Mouse (Mus musculus) cerebellum, adult 9-11 months (tissue): ENCODE data around the gene Epn2.

Source experiments
- DNase-seq: peaks from one replicate; pipeline ENCODE4 v3.0.0; 2022

The Epn2 gene

DNA sequence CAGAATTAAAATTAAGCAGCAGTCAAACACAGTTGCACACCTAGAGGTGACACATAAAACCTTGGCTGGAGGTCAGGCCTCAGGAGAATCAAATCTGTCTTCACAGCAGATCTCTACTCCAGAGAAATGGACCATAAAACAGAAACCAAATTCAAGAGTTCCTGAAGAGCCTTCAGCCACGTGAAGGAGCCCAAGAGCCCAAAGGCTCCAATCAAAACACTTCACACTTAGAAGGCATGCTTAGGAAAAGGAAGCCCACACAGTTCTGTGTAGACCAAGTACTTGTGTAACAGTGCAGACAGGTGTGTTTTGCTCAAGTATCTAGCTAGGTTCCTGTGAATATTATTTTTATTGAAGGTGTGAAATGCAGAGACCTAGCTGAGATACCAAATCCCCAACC is 44.0 kb downstream of the Epn2 start:
- no peak for DNase-seq

DNA sequence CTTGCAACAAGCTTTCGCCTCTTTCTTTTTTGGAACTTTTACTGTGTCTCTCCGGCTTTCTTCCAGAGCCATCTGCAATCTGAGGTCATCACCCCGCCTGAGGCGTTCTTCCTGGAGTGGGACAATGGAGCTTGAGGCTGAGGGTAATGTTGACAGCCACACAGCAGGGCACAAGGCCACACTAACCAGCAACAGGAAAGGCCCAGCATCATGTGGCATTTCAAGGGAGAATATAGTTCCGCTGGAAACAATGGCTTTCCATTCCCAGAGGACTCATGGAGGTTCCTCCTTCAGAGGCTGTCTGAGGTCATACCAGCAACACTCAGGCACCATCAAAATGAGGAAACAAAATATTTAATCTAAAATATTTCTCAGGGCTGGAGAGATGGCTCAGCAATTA is 45.9 kb downstream of the Epn2 start:
- no peak for DNase-seq

DNA sequence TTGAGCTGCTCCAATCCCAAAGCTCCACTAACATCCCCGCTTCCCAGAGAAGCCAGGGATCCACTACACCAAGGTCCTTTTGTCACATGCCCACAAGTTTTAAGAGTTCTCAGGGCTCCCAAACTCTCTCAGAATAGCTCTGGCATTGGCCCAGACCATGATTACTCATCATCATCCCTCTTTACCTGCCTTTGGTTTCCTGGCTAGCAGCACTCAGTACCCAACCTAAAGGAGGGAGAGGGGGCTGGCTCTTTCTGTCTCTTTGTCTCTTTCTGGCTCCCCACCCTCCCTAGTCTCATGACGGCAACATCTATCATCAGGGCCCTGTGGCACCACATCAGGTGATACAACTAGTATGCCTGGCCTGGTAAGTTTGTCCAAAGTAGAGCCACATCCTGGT is 46.7 kb downstream of the Epn2 start:
- DNase-seq: no peak

DNA sequence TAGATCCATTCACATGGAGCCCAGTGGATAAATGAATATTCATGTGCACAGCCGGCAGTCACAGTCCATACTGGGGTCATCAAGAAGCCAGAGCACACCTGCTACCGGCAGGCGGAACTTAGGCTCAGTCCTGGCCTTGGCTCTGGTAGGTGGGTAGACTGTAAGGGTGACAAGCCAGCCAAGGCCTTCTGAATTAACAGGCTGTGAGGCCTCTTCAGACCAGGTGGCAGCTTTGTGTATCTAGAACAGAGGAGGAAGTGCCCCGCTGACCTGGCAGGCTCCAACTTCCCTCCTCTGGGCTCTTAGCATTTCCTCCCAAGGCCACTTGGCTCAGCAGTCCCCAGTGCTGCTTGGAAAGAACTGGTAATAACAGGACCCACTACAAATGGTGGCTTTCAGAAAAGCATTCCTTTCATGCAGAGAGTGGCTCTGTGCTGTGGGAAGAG is 50.2 kb downstream of the Epn2 start:
- DNase-seq: peak; percentile 95

DNA sequence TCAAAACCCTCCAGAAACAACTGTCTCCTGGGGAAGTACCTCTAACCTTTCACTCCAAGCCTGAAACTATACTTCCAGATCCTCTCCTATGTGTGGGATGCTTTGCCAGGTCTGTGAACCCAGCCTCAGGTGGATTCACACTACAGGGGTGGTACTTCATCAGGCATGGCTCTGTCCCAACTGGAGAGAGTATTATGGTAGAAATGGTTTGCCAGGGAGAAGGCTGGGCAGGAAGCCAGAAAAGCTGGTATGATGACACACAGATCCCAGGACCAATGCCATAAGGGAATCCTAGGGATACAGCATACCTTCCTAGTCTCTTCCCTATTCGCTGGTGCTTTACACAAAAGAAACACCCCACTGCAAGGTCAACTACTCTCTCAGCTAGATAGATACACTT is 52.6 kb downstream of the Epn2 start:
- peak; percentile 89 for DNase-seq

DNA sequence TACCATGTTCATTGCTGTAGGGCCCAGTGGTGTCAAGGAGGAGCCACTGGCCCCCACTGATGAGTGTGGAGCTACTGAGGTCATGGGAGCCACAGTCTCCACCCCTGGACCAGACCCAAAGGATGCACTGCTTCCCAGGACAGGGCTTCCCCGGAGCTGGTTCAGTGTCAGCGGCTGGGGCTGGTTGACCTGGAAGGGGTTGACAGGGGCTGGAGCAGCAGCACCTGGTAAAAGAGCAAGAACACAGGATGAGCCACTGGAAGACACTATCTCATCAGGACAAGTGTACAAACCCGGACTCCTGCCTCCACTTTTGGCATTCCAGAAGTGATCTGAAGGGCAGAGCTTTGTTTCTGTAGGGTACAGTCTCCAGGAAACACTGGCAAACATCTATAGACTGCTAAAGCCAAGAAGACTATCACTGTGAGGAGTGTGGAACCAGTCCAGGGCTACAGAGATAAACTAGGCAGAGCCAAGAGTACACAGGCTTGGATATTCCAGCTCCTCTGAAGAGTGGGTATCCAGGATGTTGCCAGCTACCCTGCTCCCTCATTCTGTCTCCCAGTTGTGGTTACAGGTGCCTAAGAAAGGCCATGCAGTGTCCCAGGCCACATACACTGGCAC is 59.9 kb downstream of the Epn2 start:
- peak; percentile 30 for DNase-seq

DNA sequence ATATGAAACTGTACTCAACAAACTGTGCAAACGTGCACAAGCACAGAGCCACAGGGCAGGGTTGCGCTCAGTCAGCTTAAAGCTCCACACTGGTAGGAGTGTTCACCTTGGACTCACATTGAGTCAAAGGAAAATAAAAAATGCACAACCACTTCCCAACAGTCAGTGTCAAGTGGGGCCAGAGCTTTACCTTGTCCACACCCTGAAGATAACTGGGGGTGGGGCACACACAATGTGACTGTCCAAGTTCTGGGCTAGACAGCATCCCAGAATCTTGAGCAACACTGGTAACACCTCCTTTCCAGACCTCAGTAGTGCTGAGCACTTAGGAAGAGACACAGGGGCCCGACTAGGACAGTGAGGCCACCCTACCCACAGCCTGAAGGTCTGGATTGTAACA is 60.6 kb downstream of the Epn2 start:
- no peak for DNase-seq

DNA sequence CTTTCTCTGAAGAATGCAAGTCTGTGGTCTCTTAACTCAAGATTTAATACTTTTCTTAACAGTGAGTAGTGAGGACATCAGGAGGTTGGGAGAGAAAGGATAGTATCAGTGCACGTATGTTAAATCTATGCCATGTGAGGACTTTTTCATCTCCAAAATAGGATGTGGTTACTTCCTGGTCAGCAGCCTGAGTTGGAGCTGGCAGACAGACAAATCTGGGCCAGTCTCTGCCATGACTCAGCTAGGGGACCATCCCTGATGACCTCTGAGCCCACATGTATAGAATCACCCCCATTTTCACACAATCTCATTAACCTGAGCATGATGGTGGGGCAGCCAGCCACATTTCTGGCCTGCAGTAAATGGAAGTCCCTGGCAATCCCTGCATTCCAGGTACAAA is 61.5 kb downstream of the Epn2 start:
- DNase-seq: peak; percentile 14

DNA sequence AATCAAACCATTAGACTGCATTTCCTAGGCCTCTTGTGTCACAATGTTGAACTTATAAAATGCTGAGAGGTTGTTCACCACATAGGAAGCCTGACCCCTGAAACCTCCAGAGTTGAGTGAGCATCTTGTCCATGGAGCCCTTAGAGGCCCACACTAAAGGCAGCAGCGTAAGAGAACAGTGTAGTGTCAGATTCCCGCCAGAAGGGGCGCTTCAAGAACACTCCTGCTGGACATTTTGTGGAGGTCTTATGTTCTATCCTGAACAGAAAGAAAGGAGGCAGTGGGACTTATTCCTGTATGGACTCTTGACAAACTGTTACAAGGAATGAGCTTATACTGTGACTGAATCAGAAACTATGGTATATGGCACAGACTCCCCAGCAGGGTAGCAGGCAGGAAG is 64.5 kb downstream of the Epn2 start:
- DNase-seq: peak; percentile 45

DNA sequence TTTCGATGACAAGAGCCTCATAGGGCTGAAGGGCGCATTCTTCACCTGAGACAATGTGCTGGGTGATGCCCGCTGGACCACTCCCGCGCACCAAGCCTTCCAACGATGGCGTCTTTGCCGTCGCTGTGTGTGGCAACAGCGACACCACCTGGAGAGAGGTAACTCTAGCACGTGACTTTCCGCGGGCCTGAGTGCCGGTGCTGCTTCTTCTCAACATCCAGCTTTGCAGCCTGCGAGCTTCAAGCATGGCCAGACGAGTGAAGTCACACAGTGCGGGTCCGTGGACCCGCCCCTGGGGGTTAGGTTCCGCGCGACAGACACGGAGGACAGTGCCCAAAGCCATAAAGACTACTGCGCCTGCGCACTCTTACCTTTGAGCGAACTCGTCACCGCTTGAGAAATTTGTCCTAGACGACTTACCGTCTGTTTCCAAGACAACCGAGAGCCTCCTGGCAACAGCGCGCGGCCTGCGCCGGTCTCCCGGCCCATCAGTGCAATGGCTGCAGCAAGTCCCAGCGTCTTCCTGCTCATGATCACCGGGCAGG is 74.7 kb downstream of the Epn2 start, which contains the start of gene B9d1:
Gene B9d1 (plus strand): TSS at position 432 of the 545 bp plus-strand sequence.
- peak; percentile 98 for DNase-seq

DNA sequence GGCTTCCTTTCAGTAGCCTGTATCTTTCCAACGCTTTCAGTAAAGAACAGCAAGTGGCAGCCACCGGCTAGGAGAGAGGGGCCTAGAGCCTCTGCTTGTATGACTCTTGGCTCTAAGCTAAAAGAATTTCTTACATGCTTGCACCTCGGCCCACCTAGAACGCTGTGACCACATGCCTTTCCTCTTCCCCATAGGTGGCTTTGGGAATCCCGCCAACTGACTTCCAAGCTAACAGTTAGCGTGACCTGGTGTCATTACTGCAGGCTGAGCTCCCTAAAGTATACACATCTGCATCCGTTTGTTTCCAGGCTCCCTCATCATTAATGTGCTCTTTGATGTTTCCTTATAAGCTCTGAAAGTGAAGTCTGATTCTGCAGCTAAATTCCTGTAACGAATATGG is 75.6 kb downstream of the Epn2 start:
- DNase-seq: peak; percentile 64

DNA sequence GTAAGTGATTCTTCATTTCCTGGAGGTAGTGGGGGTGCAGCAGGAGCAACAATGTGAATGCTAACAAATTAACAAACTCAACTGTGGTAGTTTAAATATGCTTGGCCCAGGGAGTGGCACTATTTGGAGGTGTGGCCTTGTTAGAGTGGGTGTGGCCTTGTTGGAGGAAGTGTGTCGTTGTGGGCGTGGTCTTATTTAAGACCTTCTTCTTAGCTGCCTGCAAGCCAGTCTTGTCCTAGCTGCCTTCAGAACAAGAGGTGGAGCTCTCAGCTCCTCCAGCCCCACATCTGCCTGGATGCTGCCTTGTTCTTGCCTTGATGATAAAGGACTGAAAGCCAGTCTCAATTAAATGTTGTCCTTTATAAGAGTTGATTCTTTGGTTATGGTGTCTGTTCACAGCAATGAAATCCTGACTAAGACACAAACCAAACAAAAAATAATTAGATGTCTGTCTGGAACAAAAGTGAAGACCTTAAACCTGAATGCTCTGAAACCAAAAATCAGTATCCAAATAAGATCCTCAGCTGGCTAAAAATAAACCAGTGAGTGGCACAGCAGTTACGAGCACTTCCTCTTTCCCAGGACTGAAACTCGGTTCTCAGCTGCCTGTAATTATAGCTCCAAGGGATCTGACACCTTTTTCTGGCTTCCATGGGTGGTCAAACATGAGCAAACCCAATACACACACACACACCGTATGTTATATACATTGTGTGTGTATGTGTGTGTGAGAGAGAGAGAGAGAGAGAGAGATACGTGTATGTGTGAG is 80.6 kb downstream of the Epn2 start:
- DNase-seq: no peak

DNA sequence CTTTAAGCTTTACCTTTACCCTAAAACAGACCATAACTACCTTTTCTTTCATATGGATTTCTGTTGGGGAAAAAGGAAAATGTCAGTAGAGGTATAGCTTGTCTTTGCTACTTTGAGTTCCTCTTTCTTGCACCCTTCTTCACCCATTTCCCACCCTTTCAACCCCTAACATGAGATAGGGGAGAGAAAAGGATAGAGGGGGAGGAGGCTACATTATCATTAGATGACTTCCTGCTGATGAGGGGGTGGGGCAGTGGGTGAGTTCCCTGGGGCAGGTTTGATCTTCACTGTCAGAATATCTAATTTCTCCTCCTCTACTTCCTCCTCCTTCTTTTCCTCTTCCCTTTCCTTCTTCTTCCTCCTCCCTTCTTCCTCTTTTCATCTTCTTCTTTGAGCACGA is 82.0 kb downstream of the Epn2 start:
- DNase-seq: no peak

DNA sequence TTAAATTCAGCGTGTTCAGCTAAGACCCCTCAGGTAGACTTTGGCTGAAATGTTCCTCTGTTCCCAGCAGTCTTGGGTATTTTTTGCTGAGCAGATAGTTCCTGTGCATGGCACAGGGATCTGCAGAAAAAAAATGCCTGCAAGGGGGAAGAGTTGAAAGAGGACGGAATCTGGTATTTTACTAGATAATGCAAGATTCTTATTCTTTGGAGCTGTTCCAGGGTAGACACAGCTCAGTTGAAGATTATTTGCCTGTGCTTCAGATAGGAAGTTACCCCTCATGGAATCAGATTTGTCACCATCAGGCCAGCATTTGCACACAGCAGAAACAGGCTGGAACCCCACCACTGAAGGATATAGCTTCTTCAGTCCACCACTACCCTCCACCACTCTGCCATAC is 84.0 kb downstream of the Epn2 start:
- peak; percentile 42 for DNase-seq

DNA sequence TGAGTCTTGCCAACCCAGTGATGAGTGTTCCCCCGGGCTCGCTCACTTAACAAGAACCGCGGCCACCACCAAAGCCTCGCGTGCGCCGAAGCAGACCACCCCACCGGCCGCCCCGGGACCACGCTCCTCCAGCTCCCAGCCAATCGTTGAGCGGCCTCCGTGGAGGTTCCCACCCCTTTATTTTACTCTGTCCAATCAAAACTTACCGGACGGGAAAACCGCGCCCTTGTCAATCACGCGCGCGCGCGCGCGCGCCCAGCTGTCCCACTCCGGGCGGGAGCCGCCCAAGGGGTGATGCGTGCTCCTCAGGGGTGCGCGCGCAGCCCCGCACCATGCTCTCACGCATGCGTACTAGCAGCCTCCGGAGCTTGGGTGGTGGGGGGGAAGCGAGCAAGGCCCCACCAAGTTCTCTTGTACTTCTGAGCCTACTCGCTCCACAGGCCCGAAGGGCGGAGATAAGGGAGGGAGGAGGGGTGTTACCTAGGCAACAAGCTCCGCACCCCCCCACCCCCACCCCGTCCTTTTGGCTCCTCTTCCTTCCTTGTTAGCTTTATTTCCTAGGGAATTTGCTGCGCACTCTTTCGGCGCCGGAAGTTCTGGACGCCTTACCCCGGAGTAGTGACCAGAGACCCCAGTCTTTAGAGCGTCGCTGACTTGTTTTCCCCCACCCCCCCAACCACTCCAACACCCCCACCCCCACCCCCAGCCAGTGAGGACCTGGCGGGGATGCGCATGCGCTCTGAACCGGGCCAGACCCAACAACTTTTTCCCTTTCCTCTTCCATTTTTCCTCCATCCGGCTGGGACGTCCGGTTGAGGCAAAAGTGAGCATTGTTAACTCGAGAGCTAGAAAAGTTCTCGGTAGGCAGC is 85.1 kb downstream of the Epn2 start, which contains the start of gene Mapk7:
Gene Mapk7 (minus strand): TSS at position 278 of the 869 bp plus-strand sequence.
- DNase-seq: peak; percentile 97

DNA sequence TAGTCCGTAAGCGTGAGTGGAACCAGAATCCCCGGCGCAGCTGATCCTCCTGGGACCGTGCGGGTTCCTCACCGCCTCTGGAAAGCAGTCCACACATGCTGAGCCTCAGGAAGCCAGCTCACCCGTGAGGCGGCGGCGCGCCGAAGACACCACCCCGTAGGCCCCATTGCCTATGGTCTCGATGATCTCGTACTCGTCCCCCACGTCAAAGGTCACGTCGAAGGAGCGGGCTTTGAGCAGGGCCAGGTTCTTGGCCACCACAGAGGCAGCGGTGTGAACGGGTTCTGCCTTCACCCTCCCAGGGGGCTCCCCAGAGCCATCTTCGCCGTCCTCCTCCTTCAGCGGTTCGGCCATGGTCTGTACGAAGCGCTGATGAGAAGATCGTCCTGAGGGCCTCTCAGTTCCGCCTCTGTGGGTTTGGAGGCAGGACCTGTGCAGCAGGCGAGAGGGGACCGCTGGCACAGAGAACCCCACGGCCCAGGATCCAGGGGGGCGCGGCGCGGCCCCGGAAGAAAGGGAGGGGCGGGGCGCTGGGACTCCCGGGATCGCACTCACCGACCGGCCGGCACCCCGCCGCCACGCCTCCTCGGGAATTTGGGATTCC is 85.9 kb downstream of the Epn2 start:
- peak; percentile 77 for DNase-seq

DNA sequence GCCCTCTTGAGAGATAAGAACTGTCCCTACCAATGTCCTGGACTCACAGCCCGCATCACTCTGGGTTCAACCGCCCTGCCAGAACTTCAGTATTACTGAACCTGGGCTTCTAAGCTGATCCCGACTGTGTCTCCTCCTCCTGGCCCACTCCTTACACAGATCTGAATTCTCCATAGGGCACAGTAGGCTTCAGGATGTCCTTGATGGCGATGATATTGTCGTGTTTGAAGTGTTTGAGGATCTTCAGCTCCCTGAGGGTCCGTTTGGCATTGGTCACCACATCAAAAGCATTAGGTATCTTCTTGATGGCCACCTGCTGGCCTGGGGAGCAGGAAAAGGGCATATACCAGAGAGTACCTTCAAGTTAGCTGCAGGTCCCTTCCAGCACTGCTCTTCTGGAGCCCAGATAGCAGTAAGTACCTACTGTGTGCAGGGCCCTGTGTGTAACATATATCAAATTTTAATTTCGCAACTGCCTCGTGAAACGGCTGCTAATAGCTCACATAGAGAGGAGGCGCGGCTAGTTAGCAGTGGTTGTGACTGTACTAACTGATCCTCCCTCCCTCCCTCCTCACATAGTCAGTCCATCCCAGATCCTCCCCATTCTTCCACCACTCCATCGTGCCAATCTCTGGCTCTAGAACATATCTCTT is 86.6 kb downstream of the Epn2 start:
- peak; percentile 56 for DNase-seq

DNA sequence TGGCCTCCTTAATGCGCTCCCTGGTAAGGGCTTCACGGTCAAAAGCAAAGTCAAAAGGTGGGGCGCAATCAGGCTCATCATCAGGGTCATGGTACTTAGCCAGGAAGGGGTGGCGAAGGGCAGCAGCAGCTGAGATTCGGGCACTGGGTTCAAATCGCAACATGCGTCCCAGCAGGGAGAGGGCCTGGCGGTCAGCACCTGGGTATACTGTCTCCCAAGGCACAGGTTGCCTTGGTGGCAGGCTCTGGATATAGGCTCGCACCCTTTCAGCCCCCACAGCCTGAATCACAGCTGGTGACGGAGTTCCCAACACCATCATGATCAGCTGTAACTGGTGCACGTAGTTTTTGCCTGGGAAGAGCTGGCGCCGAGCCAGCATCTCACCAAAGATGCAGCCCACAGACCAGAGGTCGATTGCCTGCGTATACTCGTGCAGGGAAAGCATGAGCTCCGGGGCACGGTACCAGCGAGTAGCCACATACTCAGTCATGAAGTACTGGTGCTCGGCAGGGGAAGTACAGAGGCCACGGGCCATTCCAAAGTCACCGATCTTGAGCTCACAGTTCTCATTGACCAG is 88.5 kb downstream of the Epn2 start:
- DNase-seq: peak; percentile 60

DNA sequence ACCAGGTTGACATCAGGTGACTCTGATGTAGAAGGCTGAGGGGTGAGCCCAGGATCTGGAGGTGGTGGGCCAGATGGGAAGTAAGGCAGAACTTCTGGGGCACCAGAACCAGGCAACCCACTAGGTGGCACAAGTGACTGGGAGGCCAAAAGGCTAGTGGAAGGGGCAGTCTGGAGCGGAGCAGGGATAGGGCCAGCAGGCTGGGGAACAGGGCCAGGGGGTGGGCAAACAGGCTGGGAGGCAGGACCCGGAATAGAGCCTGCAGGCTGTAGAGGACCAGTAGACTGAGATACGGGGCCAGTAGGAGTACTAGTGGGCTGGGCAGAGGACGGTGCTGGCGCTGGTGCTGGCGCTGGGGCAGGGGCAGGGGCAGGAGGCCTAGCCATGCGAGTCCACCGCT is 89.6 kb downstream of the Epn2 start:
- DNase-seq: no peak

DNA sequence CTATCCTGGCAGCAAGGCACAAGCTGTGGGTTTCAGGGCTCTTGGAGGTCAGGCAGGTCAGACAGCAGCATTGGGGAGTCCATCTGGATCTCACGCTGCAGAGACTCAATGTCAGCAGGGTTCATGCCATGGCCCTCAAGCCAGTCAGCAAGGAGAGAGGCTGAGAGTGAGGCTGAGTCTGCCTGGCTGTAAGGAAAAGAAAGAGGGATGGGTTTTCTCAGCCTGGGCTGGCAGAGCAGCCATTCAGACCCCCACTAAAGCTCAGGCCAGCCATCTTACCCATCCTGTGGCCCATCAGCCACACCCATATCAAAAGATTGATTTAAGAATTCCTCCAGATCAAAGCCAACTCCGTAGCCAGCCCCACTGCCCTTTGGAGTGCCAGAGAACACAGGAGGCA is 90.4 kb downstream of the Epn2 start:
- DNase-seq: peak; percentile 42

DNA sequence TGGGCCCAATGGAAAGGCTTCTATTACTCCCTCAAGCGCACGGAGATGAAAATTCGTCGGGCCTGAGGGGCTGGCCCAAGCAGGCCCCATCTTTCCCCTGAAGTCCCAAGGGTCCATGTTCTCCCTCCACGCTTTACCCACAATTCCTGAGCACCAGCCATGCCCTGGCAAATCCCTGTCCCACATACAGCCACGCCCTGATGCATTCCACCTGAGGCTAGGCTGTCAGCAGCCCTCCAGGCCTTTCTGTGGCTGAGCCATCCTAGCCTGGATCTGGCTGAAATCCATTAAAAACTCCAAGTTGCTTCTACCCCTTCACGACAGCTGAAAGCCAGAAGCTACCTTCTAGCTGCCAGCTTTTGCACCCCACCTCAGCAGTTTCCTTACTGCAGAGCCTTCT is 91.6 kb downstream of the Epn2 start:
- peak; percentile 49 for DNase-seq

DNA sequence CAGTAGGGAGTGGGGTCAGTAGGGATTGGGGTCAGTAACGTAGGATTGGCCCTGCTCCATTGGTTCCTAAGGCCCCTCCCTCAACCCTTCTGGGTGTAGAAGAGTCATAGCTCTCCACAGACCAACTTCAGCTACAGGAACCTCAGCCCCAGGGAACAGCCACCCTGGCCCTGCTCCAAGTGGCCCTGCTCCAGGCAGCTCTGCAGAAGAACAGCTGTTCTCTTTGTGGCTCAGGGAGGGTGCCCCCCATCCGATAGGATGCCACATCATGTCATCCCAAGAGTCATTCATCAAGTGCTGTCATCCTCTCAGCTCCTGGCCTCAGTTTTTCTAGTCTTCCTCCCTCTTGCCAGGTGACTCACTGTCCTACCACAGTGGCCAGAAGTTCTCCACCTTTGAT is 92.1 kb downstream of the Epn2 start:
- peak; percentile 71 for DNase-seq
